Mouse (Mus musculus) intestine, embryonic 14.5 days (tissue): ENCODE measurements around the gene Chn2. TPM values are rescaled to one million over a fixed set of nuclear protein-coding genes. Genes with fewer than 3 reads are reported as not detected.
A peak's percentile ranks its signal among the peaks of the same experiment; 100 is the strongest.

Experiments used
- ATAC-seq: fragments of 200-750 bp; cut with Nextera tagmentation; replicated peaks from 2 replicates; pipeline ENCODE4 v1.8.0; 2017; ENCODE audit warnings: low read depth, moderate number of reproducible peaks, moderate TSS enrichment, moderate library complexity; ENCODE audit not compliant: low FRiP score, low TSS enrichment
- DNase-seq: peaks from one replicate; pipeline ENCODE4 v3.0.0-alpha.2; 2018; ENCODE audit warnings: low spot score
- H3K27ac ChIP-seq: fragments of 300-500 bp; sonication (generic); 2 replicates; pipeline ENCODE4 v1.5.1; 2014; ENCODE audit warnings: low read depth, mild to moderate bottlenecking, control low read depth
- H3K27me3 ChIP-seq: fragments of 300-500 bp; sonication (generic); replicated peaks from 2 replicates; pipeline ENCODE4 v1.6.1; 2014; ENCODE audit warnings: low read length, control low read depth; ENCODE audit not compliant: control insufficient read depth, insufficient read depth
- H3K36me3 ChIP-seq: fragments of 300-500 bp; sonication (generic); 2 replicates; pipeline ENCODE4 v1.6.1; 2014; ENCODE audit warnings: low read length, control low read depth; ENCODE audit not compliant: control insufficient read depth, insufficient read depth
- H3K4me1 ChIP-seq: fragments of 300-500 bp; sonication (generic); replicated peaks from 2 replicates; pipeline ENCODE4 v1.6.1; 2014; ENCODE audit warnings: low read length, control low read depth, mixed read lengths; ENCODE audit not compliant: control insufficient read depth, insufficient read depth
- H3K4me2 ChIP-seq: fragments of 300-500 bp; sonication (generic); 2 replicates; pipeline ENCODE4 v1.6.1; 2014; ENCODE audit warnings: low read length
- H3K4me3 ChIP-seq: fragments of 300-500 bp; sonication (generic); 2 replicates; pipeline ENCODE4 v1.5.1; 2014; ENCODE audit warnings: low read depth, low read length, control low read depth, mixed read lengths
- H3K9ac ChIP-seq: fragments of 300-500 bp; sonication (generic); 2 replicates; pipeline ENCODE4 v1.6.1; 2014; ENCODE audit warnings: mild to moderate bottlenecking, low read length
- H3K9me3 ChIP-seq: fragments of 300-500 bp; sonication (generic); 2 replicates; pipeline ENCODE4 v1.6.1; 2016; ENCODE audit warnings: low read length, control low read depth; ENCODE audit not compliant: control insufficient read depth
- WGBS: fragments of 180-500 bp; shearing (Covaris S2); extraction: QIAGEN DNeasy Blood & Tissue Kit; methylation state at CpG from one replicate; pipeline ENCODE4 v1.1.7; 2014; 5-methylcytosine and 5-hydroxymethylcytosine counted together
- polyA plus RNA-seq: library from polyadenylated mRNA; unstranded; fragments of >200 nt; fragmentation: Nextera tagmentation; extraction: Ambion mirVana; gene quantifications from 2 replicates; pipeline ENCODE4 v1.2.1, GENCODE M21; 2014

Gene Chn2
- polyA plus RNA-seq, result 23.6 and 25.0 TPM in 2 replicates

GRCm38 (mm10) chr6:54039357-54039804 lies at the start of gene Chn2:
TSS of gene Chn2 (plus strand) at chr6:54039554.
- Histone ChIP-seq H3K4me3 (peak within 1 kb of the TSS; percentile 59), H3K9me3 (no peaks in the 10 kb centered on the region), H3K9ac (peak within 1 kb of the TSS; percentile 61), H3K4me1 (peaks cover 5% of the 10 kb centered on the region; the same call in 1 of the 2 replicates), H3K4me2 (peak within 1 kb of the TSS; percentile 90), H3K27ac (peak within 1 kb of the TSS; percentile 75), H3K36me3 (no peaks in the 10 kb centered on the region), H3K27me3 (peaks cover 20% of the 10 kb centered on the region)
- ATAC-seq, result peak; percentile 78
- WGBS, result under 1% methylated on average over 30 of the region's 43 CpGs
- no peak for DNase-seq

- H3K27ac ChIP-seq, result no peak overlapping the region
- no peak overlapping the region for H3K9ac ChIP-seq
- WGBS, result 48% methylated on average over 3 of the region's 3 CpGs
- no peak overlapping the region for H3K4me3 ChIP-seq
- no peak for DNase-seq
- no peak overlapping the region for H3K4me2 ChIP-seq
- ATAC-seq, result no peak
- 0 out of 2 replicates have a peak, but pooled peaks cover 2% of the 10 kb centered on the region for H3K4me1 ChIP-seq
- H3K36me3 ChIP-seq, result no peaks in the 10 kb centered on the region
- H3K27me3 ChIP-seq, result no peaks in the 10 kb centered on the region
- peaks cover 6% of the 10 kb centered on the region; the same call in 1 of the 2 replicates for H3K9me3 ChIP-seq
Measured at GRCm38 (mm10) chr6:53992386-53992785, 47.0 kb upstream of the Chn2 start.

GRCm38 (mm10) chr6:53995519-53995918 lies 43.8 kb upstream of the Chn2 start:
- peaks cover 6% of the 10 kb centered on the region; the same call in 1 of the 2 replicates for H3K9me3 ChIP-seq
- H3K4me2 ChIP-seq, result no peak overlapping the region
- no peak overlapping the region for H3K27ac ChIP-seq
- H3K27me3 ChIP-seq, result no peaks in the 10 kb centered on the region
- H3K9ac ChIP-seq, result no peak overlapping the region
- H3K4me3 ChIP-seq, result no peak overlapping the region
- DNase-seq, result no peak
- H3K36me3 ChIP-seq, result no peaks in the 10 kb centered on the region
- WGBS, result 34% methylated on average over 4 of the region's 4 CpGs
- H3K4me1 ChIP-seq, result no peaks in the 10 kb centered on the region
- no peak for ATAC-seq

- DNase-seq (no peak), ATAC-seq (no peak)
- Histone ChIP-seq H3K9ac (no peak overlapping the region), H3K4me1 (no peaks in the 10 kb centered on the region), H3K36me3 (no peaks in the 10 kb centered on the region), H3K27ac (no peak overlapping the region), H3K9me3 (peaks cover 9% of the 10 kb centered on the region; the same call in 1 of the 2 replicates), H3K4me3 (no peak overlapping the region), H3K27me3 (no peaks in the 10 kb centered on the region), H3K4me2 (no peak overlapping the region)
- 91% methylated on average over 3 of the region's 3 CpGs for WGBS
Measured at GRCm38 (mm10) chr6:53996226-53996955, 43.0 kb upstream of the Chn2 start.

- DNase-seq (no peak), ATAC-seq (no peak)
- no peak overlapping the region for H3K9ac ChIP-seq
- 84% methylated on average over 4 of the region's 4 CpGs for WGBS
- no peaks in the 10 kb centered on the region for H3K27me3 ChIP-seq
- H3K9me3 ChIP-seq, result peaks cover 3% of the 10 kb centered on the region; the same call in 1 of the 2 replicates
- H3K36me3 ChIP-seq, result no peaks in the 10 kb centered on the region
- H3K4me2 ChIP-seq, result no peak overlapping the region
- no peak overlapping the region for H3K27ac ChIP-seq
- no peak overlapping the region for H3K4me3 ChIP-seq
- H3K4me1 ChIP-seq, result no peaks in the 10 kb centered on the region
Measured at GRCm38 (mm10) chr6:54005302-54005701, 34.1 kb upstream of the Chn2 start.

- Histone ChIP-seq H3K4me2 (no peak overlapping the region), H3K27ac (no peak overlapping the region), H3K9ac (no peak overlapping the region), H3K4me1 (no peaks in the 10 kb centered on the region), H3K9me3 (no peaks in the 10 kb centered on the region), H3K4me3 (no peak overlapping the region), H3K27me3 (no peaks in the 10 kb centered on the region), H3K36me3 (no peaks in the 10 kb centered on the region)
- ATAC-seq (no peak), DNase-seq (no peak)
- 78% methylated on average over 16 of the region's 16 CpGs for WGBS
Measured at GRCm38 (mm10) chr6:54008448-54009120, 30.8 kb upstream of the Chn2 start.

- Histone ChIP-seq H3K4me3 (no peak overlapping the region), H3K4me1 (no peaks in the 10 kb centered on the region), H3K27ac (no peak overlapping the region), H3K27me3 (no peaks in the 10 kb centered on the region), H3K4me2 (no peak overlapping the region), H3K36me3 (no peaks in the 10 kb centered on the region), H3K9me3 (no peaks in the 10 kb centered on the region), H3K9ac (no peak overlapping the region)
- no peak for DNase-seq
- ATAC-seq, result no peak
- 63% methylated on average over 4 of the region's 4 CpGs for WGBS
Measured at GRCm38 (mm10) chr6:54009293-54009692, 30.1 kb upstream of the Chn2 start.

GRCm38 (mm10) chr6:54010362-54010761 lies 29.0 kb upstream of the Chn2 start:
- no peaks in the 10 kb centered on the region for H3K9me3 ChIP-seq
- no peak overlapping the region for H3K4me2 ChIP-seq
- DNase-seq (no peak), ATAC-seq (no peak)
- no peak overlapping the region for H3K27ac ChIP-seq
- H3K27me3 ChIP-seq, result no peaks in the 10 kb centered on the region
- no peaks in the 10 kb centered on the region for H3K36me3 ChIP-seq
- no peaks in the 10 kb centered on the region for H3K4me1 ChIP-seq
- WGBS, result 74% methylated on average over 9 of the region's 9 CpGs
- no peak overlapping the region for H3K9ac ChIP-seq
- H3K4me3 ChIP-seq, result no peak overlapping the region
